Mouse (Mus musculus) MEL (cell line): ENCODE measurements around the gene Fbxo36. TPM values are rescaled to one million over a fixed set of nuclear protein-coding genes. Genes with fewer than 3 reads are reported as not detected.

Experiments used
- DNase-seq: peaks from one replicate; pipeline ENCODE4 v3.0.0; 2011; ENCODE audit warnings: low read depth, low spot score
- H3K27ac ChIP-seq: 2 replicates; pipeline ENCODE4 v1.5.1; 2012; ENCODE audit warnings: low read depth, mild to moderate bottlenecking, control low read depth, low read length, moderate library complexity; ENCODE audit not compliant: control insufficient read depth
- H3K27me3 ChIP-seq, 2 experiments: fragments of 150-350 bp in 1 of 2; sonication (generic) in 1 of 2; 2 replicates each; pipeline ENCODE4 v1.6.1; 2012; ENCODE audit warnings: low read length in 2 of 2, mild to moderate bottlenecking in 2 of 2, improper control_type of control experiment in 1 of 2, moderate library complexity in 1 of 2; ENCODE audit not compliant: insufficient read depth in 2 of 2, control insufficient read depth in 1 of 2
- H3K36me3 ChIP-seq, 2 experiments: 2 replicates each; pipeline ENCODE4 v1.6.1; 2012 to 2014; ENCODE audit warnings: low read length in 2 of 2, improper control_type of control experiment in 1 of 2, inconsistent platforms in 1 of 2, mild to moderate bottlenecking in 1 of 2; ENCODE audit not compliant: insufficient read depth in 2 of 2, control insufficient read depth in 1 of 2
- H3K4me1 ChIP-seq, 2 experiments: fragments of 150-350 bp in 1 of 2; sonication (generic) in 1 of 2; 2 replicates each; pipeline ENCODE4 v1.6.1; 2012; ENCODE audit warnings: low read length in 2 of 2, improper control_type of control experiment in 1 of 2, mild to moderate bottlenecking in 1 of 2; ENCODE audit not compliant: insufficient read depth in 2 of 2, control insufficient read depth in 1 of 2
- H3K4me3 ChIP-seq, 2 experiments: fragments of 150-350 bp in 1 of 2; sonication (generic) in 1 of 2; 2 replicates each; pipeline ENCODE4 v1.5.1; 2012; ENCODE audit warnings: low read depth in 2 of 2, low read length in 2 of 2, mild to moderate bottlenecking in 2 of 2, moderate library complexity in 2 of 2, control low read depth in 1 of 2, improper control_type of control experiment in 1 of 2; ENCODE audit not compliant: control insufficient read depth in 1 of 2, insufficient read depth in 1 of 2
- H3K79me2 ChIP-seq: 2 replicates; pipeline ENCODE4 v1.6.1; 2012; ENCODE audit warnings: mild to moderate bottlenecking, low read length, moderate library complexity; ENCODE audit not compliant: control insufficient read depth, poor library complexity, insufficient read depth
- H3K9ac ChIP-seq: 2 replicates; pipeline ENCODE4 v1.6.1; 2012; ENCODE audit warnings: low read depth, mild to moderate bottlenecking, control low read depth, low read length, moderate library complexity; ENCODE audit not compliant: control insufficient read depth, poor library complexity, severe bottlenecking
- H3K9me3 ChIP-seq: fragments of 150-350 bp; sonication (generic); replicated peaks from 2 replicates; pipeline ENCODE4 v1.6.1; 2012; ENCODE audit warnings: mild to moderate bottlenecking, low read length, improper control_type of control experiment, moderate library complexity; ENCODE audit not compliant: insufficient read depth
- CHD1 ChIP-seq: IDR thresholded peaks from 2 replicates; pipeline ENCODE4 v1.6.1; 2012; ENCODE audit warnings: low read depth, mild to moderate bottlenecking, inconsistent platforms, low read length, improper control_type of control experiment
- CTCF ChIP-seq, 3 experiments: IDR thresholded peaks in 2 of 3; conservative IDR thresholded peaks in 1 of 3; 2 replicates each; pipeline ENCODE4 v1.5.1; 2011 to 2012; ENCODE audit warnings: low read length in 3 of 3, low read depth in 2 of 3, mild to moderate bottlenecking in 2 of 3, improper control_type of control experiment in 1 of 3, inconsistent platforms in 1 of 3, mixed read lengths in 1 of 3, moderate library complexity in 1 of 3; ENCODE audit not compliant: control insufficient read depth in 1 of 3, insufficient read depth in 1 of 3, poor library complexity in 1 of 3, severe bottlenecking in 1 of 3
- ELF1 ChIP-seq: IDR thresholded peaks from 2 replicates; pipeline ENCODE4 v1.6.1; 2014; ENCODE audit warnings: low read depth, mild to moderate bottlenecking, inconsistent platforms, low read length, improper control_type of control experiment, moderate library complexity
- GABPA ChIP-seq: IDR thresholded peaks from 2 replicates; pipeline ENCODE4 v1.6.1; 2012; ENCODE audit warnings: low read depth, mild to moderate bottlenecking, inconsistent platforms, low read length, improper control_type of control experiment, moderate library complexity
- KAT2A ChIP-seq: conservative IDR thresholded peaks from 2 replicates; pipeline ENCODE4 v1.6.1; 2012; ENCODE audit warnings: low read depth, low read length, improper control_type of control experiment, inconsistent platforms
- MAZ ChIP-seq: IDR thresholded peaks from 2 replicates; pipeline ENCODE4 v1.6.1; 2012; ENCODE audit warnings: low read depth, mild to moderate bottlenecking, inconsistent platforms, low read length, improper control_type of control experiment
- MEF2A ChIP-seq: IDR thresholded peaks from 2 replicates; pipeline ENCODE4 v1.6.1; 2014; ENCODE audit warnings: low read depth, mild to moderate bottlenecking, inconsistent platforms, low read length, improper control_type of control experiment; ENCODE audit not compliant: poor library complexity, insufficient replicate concordance, severe bottlenecking; ENCODE audit errors: extremely low read depth
- MYB ChIP-seq: IDR thresholded peaks from 2 replicates; pipeline ENCODE4 v1.6.1; 2011; ENCODE audit warnings: mild to moderate bottlenecking, low read depth, low read length, improper control_type of control experiment
- MYC ChIP-seq: IDR thresholded peaks from 2 replicates; pipeline ENCODE4 v1.6.1; 2011; ENCODE audit warnings: low read depth, mild to moderate bottlenecking, low read length, improper control_type of control experiment, moderate library complexity
- POLR2A ChIP-seq, 2 experiments: IDR thresholded peaks; 2 replicates each; pipeline ENCODE4 v1.6.1; 2011 to 2012; ENCODE audit warnings: low read length in 2 of 2, mild to moderate bottlenecking in 2 of 2, control low read depth in 1 of 2, improper control_type of control experiment in 1 of 2, low read depth in 1 of 2, moderate library complexity in 1 of 2; ENCODE audit not compliant: control insufficient read depth in 1 of 2, insufficient read depth in 1 of 2, poor library complexity in 1 of 2
- POLR2AphosphoS2 ChIP-seq: IDR thresholded peaks from 2 replicates; pipeline ENCODE4 v1.6.1; 2011; ENCODE audit warnings: low read length, improper control_type of control experiment
- POLR2AphosphoS5 ChIP-seq: IDR thresholded peaks from 2 replicates; pipeline ENCODE4 v1.6.1; 2012; ENCODE audit warnings: low read depth, borderline replicate concordance, mild to moderate bottlenecking, inconsistent platforms, low read length, moderate library complexity, mixed read lengths
- RCOR1 ChIP-seq: IDR thresholded peaks from 2 replicates; pipeline ENCODE4 v1.6.1; 2012; ENCODE audit warnings: low read depth, mild to moderate bottlenecking, inconsistent platforms, low read length, improper control_type of control experiment
- SMC3 ChIP-seq: IDR thresholded peaks from 2 replicates; pipeline ENCODE4 v1.6.1; 2011; ENCODE audit warnings: low read depth, low read length, improper control_type of control experiment
- TBP ChIP-seq: IDR thresholded peaks from 2 replicates; pipeline ENCODE4 v1.8.0; 2011; ENCODE audit warnings: low read depth, low read length, improper control_type of control experiment
- TCF12 ChIP-seq: IDR thresholded peaks from 2 replicates; pipeline ENCODE4 v1.6.1; 2014; ENCODE audit warnings: low read depth, mild to moderate bottlenecking, inconsistent platforms, low read length, improper control_type of control experiment, moderate library complexity
- ZC3H11A ChIP-seq: IDR thresholded peaks from 2 replicates; pipeline ENCODE4 v1.6.1; 2012; ENCODE audit warnings: low read depth, mild to moderate bottlenecking, inconsistent platforms, low read length, improper control_type of control experiment
- ZMIZ1 ChIP-seq: IDR thresholded peaks from 2 replicates; pipeline ENCODE4 v1.6.1; 2012; ENCODE audit warnings: low read depth, mild to moderate bottlenecking, inconsistent platforms, low read length, improper control_type of control experiment, moderate library complexity
- polyA plus RNA-seq, 2 experiments: library from polyadenylated mRNA; stranded (reverse) in 1 of 2; unstranded in 1 of 2; fragments of >175 nt in 1 of 2; fragments of >200 nt in 1 of 2; gene quantifications; 2 replicates each; pipeline versions ENCODE4 v1.2.1 to v1.2.4; 2012; ENCODE audit warnings: low replicate concordance in 2 of 2, low read depth in 1 of 2; ENCODE audit not compliant: insufficient read length in 2 of 2, insufficient read depth in 1 of 2, missing spikeins in 1 of 2
- total RNA-seq: library from RNA; depleted of rRNA; stranded (reverse); fragments of 300-350 nt; gene quantifications from 2 replicates; pipeline ENCODE4 v1.2.3, GENCODE M21; 2012

Gene Fbxo36
- total and polyA plus RNA-seq, 3 experiments = 2.5 to 2.9 TPM; not detected in 1

GRCm38 (mm10) chr1:84803788-84804187 lies 35.9 kb upstream of the Fbxo36 start:
- Histone ChIP-seq H3K27ac (no peak overlapping the region), H3K79me2 (peaks cover 21% of the 10 kb centered on the region), H3K4me1 (peaks cover 4 to 22% of the 10 kb centered on the region in 2 experiments; a peak in 3 of 4 replicates), H3K9me3 (no peaks in the 10 kb centered on the region), H3K27me3 (no peaks in the 10 kb centered on the region), H3K36me3 (peaks cover 10 to 39% of the 10 kb centered on the region in 2 experiments), H3K9ac (no peak overlapping the region), H3K4me3 (no peak overlapping the region)
- TF ChIP-seq ELF1 (no peak), MYC (no peak), RCOR1 (no peak), MAZ (no peak), ZC3H11A (no peak)
- DNase-seq = no peak

DNA sequence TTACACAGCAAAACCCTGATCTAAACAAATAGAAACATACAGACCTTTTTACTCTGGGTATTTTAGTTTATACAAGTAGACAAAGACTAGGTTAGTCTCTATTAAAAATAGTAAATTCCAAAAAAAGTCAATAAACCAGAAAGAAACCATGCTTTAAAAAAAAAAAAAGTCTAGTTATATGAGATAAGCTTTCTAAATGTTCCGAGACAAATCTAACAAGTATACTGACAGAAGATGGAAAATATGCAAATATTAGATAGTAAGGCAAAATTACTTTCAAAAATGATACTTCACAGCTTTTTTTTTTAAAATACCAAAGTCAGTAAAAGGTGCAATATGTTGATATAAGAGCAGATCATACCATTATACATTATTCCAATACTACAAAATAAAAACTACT lies 22.0 kb upstream of the Fbxo36 start:
- Histone ChIP-seq H3K9ac (no peak overlapping the region), H3K9me3 (no peaks in the 10 kb centered on the region), H3K27me3 (no peaks in the 10 kb centered on the region)
- no peak for DNase-seq
- TF ChIP-seq ZC3H11A (no peak), TCF12 (no peak), MYB (no peak), ELF1 (no peak), GABPA (no peak), POLR2AphosphoS2 (no peak), POLR2AphosphoS5 (no peak), KAT2A (no peak)
- TF ChIP-seq, all 39 proteins: peak for 0
- Histone ChIP-seq H3K4me3 (no peak overlapping the region), H3K79me2 (peaks cover 19% of the 10 kb centered on the region), H3K36me3 (peaks cover 6 to 26% of the 10 kb centered on the region in 2 experiments), H3K4me1 (no peaks in the 10 kb centered on the region), H3K27ac (no peak overlapping the region)

GRCm38 (mm10) chr1:84825091-84825490 lies 14.6 kb upstream of the Fbxo36 start:
- Histone ChIP-seq H3K27me3 (no peaks in the 10 kb centered on the region), H3K36me3 (peaks cover 10 to 16% of the 10 kb centered on the region in 2 experiments), H3K4me3 (no peak overlapping the region), H3K79me2 (peaks cover 19% of the 10 kb centered on the region), H3K9me3 (no peaks in the 10 kb centered on the region), H3K9ac (no peak overlapping the region), H3K27ac (no peak overlapping the region), H3K4me1 (no peaks in the 10 kb centered on the region; a peak in 2 of 4 replicates)
- no peak for DNase-seq
- no peak for TF ChIP-seq SMC3
- no peak for TF ChIP-seq TCF12
- TF ChIP-seq MAZ = no peak
- TF ChIP-seq MEF2A = no peak
- no peak for TF ChIP-seq TBP
- TF ChIP-seq CTCF (IDR thresholded peaks at IDR 0.05 in 2 of 3, conservative IDR thresholded peaks at IDR 0.05 in 1 of 3; ENCODE audit: control insufficient read depth in 1 of 3, insufficient read depth in 1 of 3, low read depth in 2 of 3, low read length in 3 of 3, poor library complexity in 1 of 3, severe bottlenecking in 1 of 3) = no peak
- no peak for TF ChIP-seq ZMIZ1
- TF ChIP-seq POLR2A (IDR thresholded peaks at IDR 0.05; ENCODE audit: control insufficient read depth in 1 of 2, insufficient read depth in 1 of 2, low read depth in 1 of 2, low read length in 2 of 2, poor library complexity in 1 of 2) = no peak
- TF ChIP-seq CHD1 = no peak
- TF ChIP-seq, all 39 proteins: peak for 0
